Mouse (Mus musculus) lung, postnatal 0 days (tissue): Measurements from ENCODE around the gene Hmbs.
"Not testable (repeated sequence)": the region's sequence is repeated elsewhere in the genome, so short reads cannot be mapped to it uniquely, and the experiment has no call there.

Source experiments
- CTCF ChIP-seq: IDR thresholded peaks from 2 replicates; pipeline ENCODE4 v1.5.1; 2016; ENCODE audit warnings: antibody characterized with exemption, mild to moderate bottlenecking
- EP300 ChIP-seq: IDR thresholded peaks from 2 replicates; pipeline ENCODE4 v1.6.1; 2016; ENCODE audit warnings: antibody characterized with exemption, mild to moderate bottlenecking, control low read depth

GRCm38 (mm10) chr9:44336513-44336912 lies 7.5 kb downstream of the Hmbs start:
- not testable (repeated sequence) for TF ChIP-seq CTCF, EP300
